Mouse (Mus musculus) thymus, adult 18-20 months (tissue): ENCODE results near the gene Cstf1.

Experiments used
- DNase-seq, 2 experiments: peaks; one replicate each; pipeline ENCODE4 v3.0.0; 2022; ENCODE audit warnings: mixed read lengths in 2 of 2

Cstf1 gene

GRCm38 (mm10) chr2:172430609-172431008 is 60.1 kb downstream of the Cstf1 start:
- DNase-seq: no peak
